Mouse (Mus musculus) erythroblast, adult 5-6 weeks (primary cell): Measurements from ENCODE around the gene Gm9887. TPM values are rescaled to one million over a fixed set of nuclear protein-coding genes. Genes with fewer than 3 reads are reported as not detected.
A peak's percentile ranks its signal among the peaks of the same experiment; 100 is the strongest.
"Not testable (repeated sequence)": the region's sequence is repeated elsewhere in the genome, so short reads cannot be mapped to it uniquely, and the experiment has no call there.

Experiments
- ATAC-seq: replicated peaks from 2 replicates; pipeline ENCODE4 v1.8.0; 2016; ENCODE audit warnings: moderate number of reproducible peaks, mild to moderate bottlenecking, moderate TSS enrichment, inconsistent platforms; ENCODE audit not compliant: poor library complexity, low FRiP score, severe bottlenecking
- total RNA-seq, 2 experiments: library from RNA; stranded (forward) in 1 of 2; stranded (reverse) in 1 of 2; fragments of 150-400 nt in 1 of 2; fragments of 200-764, 138-1000 nt in 1 of 2; gene quantifications; 2 replicates each; pipeline versions ENCODE4 v1.2.3 to v1.2.4; 2015 to 2017; ENCODE audit warnings: low replicate concordance in 2 of 2

Gm9887 gene
- total RNA-seq, 2 experiments from 2014 or later = not detected

DNA sequence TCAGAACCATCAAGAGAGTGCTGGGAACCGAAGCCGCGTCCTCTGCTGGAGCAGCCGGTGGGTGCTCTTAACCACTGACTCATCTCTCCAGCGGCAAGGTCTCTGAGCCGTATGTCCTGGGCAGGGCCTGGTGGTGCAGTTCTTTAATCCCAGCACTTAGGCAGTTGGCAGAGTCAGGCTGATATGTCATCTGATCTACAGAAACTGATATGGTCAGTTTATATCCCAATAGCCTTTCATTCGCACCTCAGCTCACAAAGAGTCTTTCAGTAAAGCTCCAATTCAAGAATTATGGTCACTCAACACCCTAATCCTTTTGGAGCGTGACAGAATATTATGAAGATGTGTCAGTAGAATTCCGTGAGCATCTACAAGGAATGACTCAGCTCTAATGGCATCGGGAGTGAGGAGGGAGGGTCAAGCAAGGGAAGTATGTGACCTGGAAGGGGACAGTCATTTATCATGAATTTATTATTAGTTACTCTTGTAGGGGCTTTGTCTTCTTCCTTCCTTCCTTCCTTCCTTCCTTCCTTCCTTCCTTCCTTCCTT, 16.1 kb upstream of the Gm9887 start:
- ATAC-seq = 0 out of 2 replicates have a peak, but pooled peaks have one; percentile 25

GRCm38 (mm10) chr12:69386281-69386732, 14.0 kb upstream of the Gm9887 start:
- not testable (repeated sequence) for ATAC-seq

DNA sequence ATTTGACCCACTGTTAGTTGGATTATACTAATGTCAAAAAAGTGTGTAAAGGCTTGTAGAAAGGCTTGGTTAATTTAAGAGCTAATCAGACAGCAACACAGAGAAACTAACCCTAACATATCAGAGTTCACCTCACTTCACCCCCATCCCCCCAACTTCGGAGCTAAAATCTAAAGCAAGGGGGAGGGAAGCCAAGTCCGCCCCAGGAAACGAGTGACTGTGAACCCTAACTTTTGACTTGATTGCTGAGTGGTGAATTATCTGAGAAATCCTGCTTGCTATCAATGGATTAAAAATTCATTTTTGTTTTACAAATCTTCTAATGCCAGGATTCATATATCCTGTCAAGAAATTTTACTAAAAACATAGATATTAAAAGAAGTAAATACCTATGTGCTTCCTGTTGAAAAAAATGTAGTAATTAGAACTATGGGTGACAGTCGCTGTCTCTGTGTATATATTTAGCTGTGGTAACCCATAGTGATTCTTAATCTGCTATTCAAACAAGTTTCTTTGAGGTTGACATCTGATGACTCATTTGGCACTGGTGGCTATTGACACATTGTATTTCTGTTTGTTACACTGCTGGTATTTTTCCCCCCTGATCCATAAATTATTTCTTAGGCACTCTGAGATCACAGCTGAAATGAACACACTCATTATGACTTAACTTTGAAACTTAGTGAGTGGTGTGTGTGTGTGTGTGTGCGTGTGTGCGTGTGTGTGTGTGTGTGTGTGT, 13.5 kb upstream of the Gm9887 start:
- ATAC-seq = no peak

DNA sequence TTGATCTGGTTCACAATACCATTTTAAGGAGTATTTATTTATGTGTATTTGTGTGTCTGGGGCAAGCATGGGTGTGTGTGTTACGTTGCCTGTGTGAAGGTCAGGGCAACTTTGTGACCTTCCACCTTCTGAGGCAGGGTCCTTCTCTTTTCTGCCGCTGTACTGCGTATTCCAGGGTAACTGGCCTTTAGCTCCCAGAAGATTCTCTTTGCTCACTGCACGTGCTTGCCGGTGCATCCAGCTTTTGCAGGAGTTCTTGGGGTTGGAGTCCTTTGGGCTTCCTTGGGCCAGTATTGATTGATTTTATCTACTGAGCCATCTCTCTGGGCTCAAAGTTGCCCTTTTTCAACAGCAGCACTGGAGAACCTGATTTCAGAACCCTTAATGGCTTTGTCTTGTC, 12.3 kb upstream of the Gm9887 start:
- ATAC-seq = no peak

DNA sequence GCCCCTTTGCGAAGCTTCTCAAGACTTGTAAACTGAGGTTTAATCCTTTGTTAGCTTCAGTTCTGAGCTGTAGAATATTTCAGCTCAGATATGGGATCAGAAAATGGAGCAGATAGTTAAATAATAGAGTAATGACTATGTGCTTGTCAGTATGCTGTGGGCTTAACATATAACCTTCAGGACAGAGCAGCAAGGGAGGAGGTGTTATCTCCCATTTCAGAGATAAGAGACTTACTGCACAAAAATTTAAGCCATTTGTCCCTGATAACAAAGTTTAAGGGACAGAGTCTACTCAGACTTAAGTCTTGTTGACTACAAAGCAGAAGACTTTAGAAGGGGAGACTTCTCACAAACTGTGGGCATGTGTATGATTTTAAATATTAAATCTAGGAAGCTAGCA, 10.6 kb upstream of the Gm9887 start:
- no peak for ATAC-seq

DNA sequence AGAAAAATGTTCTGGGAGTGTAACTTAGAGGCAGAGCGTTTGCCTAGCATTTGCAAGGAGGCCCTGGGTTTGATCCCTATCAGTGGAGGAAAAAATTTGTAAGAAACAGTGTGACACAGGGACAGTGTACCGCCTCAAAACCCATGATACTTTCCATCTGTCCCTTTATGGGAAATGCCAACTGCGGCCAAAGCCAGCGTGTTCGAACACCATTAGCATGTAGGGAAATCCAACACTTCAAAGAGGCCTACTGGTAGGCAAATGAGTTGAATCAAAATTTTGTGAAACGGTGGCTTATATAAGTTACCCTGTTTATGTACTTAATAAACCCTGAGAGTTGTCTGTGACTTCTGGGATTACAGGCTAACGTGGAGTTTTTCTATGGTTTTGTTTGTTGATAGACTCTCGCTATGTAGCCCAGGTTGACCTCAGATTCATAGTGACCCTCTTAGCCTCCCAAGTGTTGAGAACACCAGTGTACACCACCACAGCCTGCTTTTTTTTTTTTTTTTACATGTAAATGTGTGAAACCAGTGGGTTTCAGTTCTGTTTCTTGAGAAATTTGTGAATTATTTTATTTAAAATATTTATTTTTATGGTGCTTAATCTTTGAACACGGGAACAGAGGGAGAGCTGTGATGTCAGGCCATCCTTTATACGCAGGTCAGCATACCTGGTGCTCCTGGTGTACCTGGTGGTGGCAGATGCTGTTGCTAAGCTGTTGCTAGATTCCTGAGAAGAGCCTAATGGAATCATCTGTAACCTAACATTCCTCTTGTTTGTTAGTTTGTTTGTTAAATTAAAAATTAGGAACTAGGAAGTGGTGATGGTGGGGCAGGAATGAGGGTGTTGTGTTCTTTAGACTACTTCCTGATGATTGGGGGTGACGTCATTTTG, 6.5 kb upstream of the Gm9887 start:
- ATAC-seq = no peak

GRCm38 (mm10) chr12:69377636-69378035, 5.4 kb upstream of the Gm9887 start:
- not testable (repeated sequence) for ATAC-seq

DNA sequence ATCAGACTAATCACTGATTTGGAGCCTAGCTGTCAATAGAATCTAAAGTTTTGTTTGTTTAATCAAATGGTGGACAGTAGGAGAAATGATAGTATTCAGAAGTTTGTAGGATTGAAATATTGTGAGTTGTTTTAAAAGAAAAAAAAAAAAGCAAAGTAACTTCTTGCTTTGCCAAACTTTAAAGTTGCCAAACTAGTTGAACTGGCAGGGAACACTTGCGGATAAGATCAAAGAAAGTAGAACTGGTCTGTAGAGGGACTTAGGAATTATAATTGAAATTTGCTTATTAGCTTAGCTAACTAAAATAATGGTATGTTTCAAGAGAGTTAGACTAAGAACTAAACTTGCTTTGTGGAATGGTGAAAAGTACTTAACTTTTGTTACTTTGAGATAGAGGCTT, 4.9 kb upstream of the Gm9887 start:
- no peak for ATAC-seq

GRCm38 (mm10) chr12:69376132-69376531, 3.9 kb upstream of the Gm9887 start:
- no peak for ATAC-seq

GRCm38 (mm10) chr12:69373850-69374766, 1.9 kb upstream of the Gm9887 start:
- ATAC-seq = no peak

GRCm38 (mm10) chr12:69372731-69373331, 573 bp upstream of the Gm9887 start:
- peak; percentile 40 for ATAC-seq

- peak; percentile 75 for ATAC-seq
Observed at GRCm38 (mm10) chr12:69371421-69371853, 821 bp downstream of the Gm9887 start.

GRCm38 (mm10) chr12:69370936-69371335, 1.3 kb downstream of the Gm9887 start:
- no peak for ATAC-seq

DNA sequence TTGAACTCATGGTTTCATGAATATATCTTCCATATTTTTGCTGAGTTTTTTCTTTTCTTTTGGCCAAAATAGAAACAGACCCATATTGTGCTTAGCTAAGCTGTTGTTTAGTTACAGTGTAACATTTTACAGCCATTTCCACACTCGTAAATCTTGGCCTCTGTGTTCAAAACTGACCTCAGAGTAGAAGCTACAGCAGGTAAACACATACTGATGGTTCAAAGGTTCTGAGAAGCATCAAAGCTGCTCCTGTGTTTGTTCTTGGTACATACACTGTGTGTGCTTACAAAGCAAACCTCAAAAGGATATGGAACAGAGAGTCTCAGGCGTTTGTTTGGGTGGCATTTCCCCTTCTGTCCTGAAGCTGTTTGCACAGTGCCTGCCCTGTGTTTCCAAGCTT, 4.7 kb downstream of the Gm9887 start:
- ATAC-seq = no peak

GRCm38 (mm10) chr12:69366424-69366823, 5.8 kb downstream of the Gm9887 start:
- no peak for ATAC-seq

- ATAC-seq = no peak
Observed at GRCm38 (mm10) chr12:69365757-69366156, 6.5 kb downstream of the Gm9887 start.

GRCm38 (mm10) chr12:69363899-69364762, 8.1 kb downstream of the Gm9887 start:
- ATAC-seq = peak; percentile 78

- not testable (repeated sequence) for ATAC-seq
Observed at GRCm38 (mm10) chr12:69363110-69363509, 9.1 kb downstream of the Gm9887 start.
